Mouse (Mus musculus) embryonic stem cell, embryonic (primary cell): ENCODE measurements around the gene Mea1.

ENCODE experiments used
- CTCF ChIA-PET, 4 experiments: fragments of 300-600 bp in 2 of 4; fragments of 350-600 bp in 2 of 4; sonication (Branson Sonifier 250); formaldehyde crosslinking; loops; one replicate each; lab custom pipeline; 2022; ENCODE audit warnings: inconsistent platforms in 2 of 4; lab: Charles Lee
- POLR2A ChIA-PET, 4 experiments: fragments of 300-600 bp in 2 of 4; fragments of 350-600 bp in 2 of 4; sonication (Branson Sonifier 250); formaldehyde crosslinking; loops; one replicate each; lab custom pipeline; 2022; ENCODE audit warnings: antibody characterized with exemption in 4 of 4, inconsistent platforms in 1 of 4; lab: Charles Lee

The Mea1 gene

DNA sequence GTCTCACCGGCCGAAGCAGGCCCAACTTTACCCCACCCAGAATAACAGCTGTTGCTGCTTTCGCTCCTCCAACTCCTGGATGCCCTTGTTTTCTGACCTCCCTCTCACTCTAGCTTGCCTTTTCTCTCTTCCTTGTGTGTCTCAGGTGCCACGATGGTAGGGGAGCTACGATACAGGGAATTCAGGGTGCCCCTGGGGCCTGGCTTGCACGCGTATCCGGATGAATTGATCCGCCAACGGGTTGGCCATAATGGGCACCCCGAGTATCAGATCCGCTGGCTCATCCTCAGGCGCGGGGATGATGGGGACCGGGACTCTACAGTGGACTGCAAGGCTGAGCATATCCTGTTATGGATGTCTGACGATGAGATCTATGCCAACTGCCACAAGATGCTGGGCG is 27.3 kb upstream of the Mea1 start:
- POLR2A ChIA-PET, result interaction anchor here in 3 of 4 experiments (0.6 to 3.2 kb wide), 25 partner anchors 9 to 683 kb away, joined by 3 to 17 read pairs (median 4); partner anchors contain the start of genes Ppp2r5d (in 2 of the 3), Rrp36 (in 2 of the 3), Klhdc3 (in 1 of the 3) and Mea1 (in 1 of the 3)
- CTCF ChIA-PET, result interaction anchor here (0.6 to 1.8 kb wide), 5 partner anchors 8 to 677 kb away, joined by 3 to 17 read pairs (median 3); no protein-coding TSS in a partner anchor

DNA sequence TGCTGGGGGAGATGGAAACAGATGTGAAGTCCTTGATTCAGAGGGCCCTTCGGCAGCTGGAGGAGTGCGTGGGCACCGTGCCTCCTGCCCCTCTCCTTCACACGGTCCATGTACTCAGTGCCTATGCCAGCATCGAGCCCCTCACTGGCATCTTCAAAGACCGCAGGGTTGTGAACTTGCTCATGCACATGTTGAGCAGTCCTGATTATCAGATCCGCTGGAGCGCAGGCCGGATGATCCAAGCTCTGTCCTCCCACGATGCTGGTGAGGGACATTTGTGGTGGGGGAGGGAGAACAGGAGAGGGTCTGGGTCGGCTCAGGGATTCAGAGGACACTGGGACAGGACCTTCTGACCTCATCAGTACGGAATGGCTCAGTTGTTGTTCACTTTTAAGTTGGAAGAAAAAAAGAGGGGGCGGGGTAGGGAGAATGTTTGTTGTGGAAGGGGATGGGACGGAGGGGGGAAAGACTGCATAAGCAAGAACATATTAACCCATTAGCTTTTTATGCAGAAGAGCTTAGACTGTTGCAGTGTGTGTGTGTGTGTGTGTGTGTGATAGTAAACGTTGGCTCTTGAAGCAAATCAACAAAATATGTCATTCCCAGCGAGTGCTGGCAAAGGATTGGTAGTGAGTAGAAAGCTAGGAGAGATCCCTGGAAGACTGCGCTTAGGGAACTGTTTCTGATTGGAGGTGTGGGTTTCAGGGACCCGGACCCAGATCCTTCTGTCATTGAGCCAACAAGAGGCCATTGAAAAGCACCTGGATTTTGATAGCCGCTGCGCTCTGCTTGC is 26.6 kb upstream of the Mea1 start:
- ChIA-PET POLR2A (interaction anchor here in 3 of 4 experiments (0.6 to 3.2 kb wide), 26 partner anchors 10 to 684 kb away, joined by 3 to 17 read pairs (median 4); partner anchors contain the start of genes Ppp2r5d (in 2 of the 3), Rrp36 (in 2 of the 3), Klhdc3 (in 1 of the 3) and Mea1 (in 1 of the 3)), CTCF (interaction anchor here in 2 of 4 experiments (0.6 to 1.8 kb wide), 4 partner anchors 8 to 676 kb away, joined by 3 to 17 read pairs (median 4); no protein-coding TSS in a partner anchor)

DNA sequence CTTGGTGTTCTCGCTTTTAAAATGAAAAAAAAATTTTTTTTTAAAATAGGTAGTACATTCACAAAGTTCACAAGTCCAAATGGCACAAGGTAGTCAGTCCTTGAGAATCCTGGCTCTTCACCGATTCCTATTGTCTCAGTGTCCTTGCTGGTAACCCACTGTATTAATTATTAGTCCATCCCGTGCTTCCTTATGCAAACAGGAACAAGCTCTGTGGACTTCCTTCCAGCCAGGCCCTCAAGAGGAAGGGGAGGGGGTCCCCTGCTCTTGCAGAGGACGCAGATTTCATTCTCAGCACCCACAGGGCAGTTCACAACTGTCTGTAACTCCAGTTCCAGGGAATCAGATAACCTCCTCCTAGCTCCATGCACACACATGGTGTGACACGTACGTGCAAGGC is 22.5 kb upstream of the Mea1 start:
- ChIA-PET POLR2A (interaction anchor here in 3 of 4 experiments (0.6 to 2.4 kb wide), 9 partner anchors 9 to 118 kb away, joined by 3 to 13 read pairs (median 6); partner anchors contain the start of gene Mea1 (in 1 of the 3)), CTCF (interaction anchor here in 3 of 4 experiments (0.6 to 1.3 kb wide), 5 partner anchors 19 to 763 kb away, joined by 3 to 13 read pairs (median 3); partner anchors contain the start of gene Tjap1 (in 1 of the 3))

DNA sequence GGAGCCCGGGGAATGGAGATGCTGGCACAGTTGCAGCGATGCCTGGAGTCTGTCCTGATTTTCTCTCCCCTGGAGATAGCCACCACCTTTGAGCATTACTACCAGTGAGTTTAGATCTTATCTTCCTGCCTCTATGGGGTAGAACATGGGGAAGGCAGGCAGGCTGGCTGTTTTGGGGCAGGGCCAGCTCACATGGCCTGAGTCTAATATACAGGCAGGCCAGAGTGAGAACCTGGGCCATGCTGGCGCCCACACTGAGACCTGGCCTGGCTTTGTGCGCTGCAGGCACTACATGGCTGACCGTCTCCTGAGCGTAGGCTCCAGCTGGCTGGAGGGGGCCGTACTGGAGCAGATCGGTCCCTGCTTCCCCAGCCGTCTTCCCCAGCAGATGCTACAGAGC is 17.2 kb upstream of the Mea1 start:
- POLR2A ChIA-PET, result interaction anchor here in 2 of 4 experiments (0.6 to 2.5 kb wide), 5 partner anchors 8 to 197 kb away, joined by 3 to 16 read pairs (median 6); partner anchors contain the start of genes Bicral (in 1 of the 2), Cul7 (in 1 of the 2) and Mea1 (in 1 of the 2)

DNA sequence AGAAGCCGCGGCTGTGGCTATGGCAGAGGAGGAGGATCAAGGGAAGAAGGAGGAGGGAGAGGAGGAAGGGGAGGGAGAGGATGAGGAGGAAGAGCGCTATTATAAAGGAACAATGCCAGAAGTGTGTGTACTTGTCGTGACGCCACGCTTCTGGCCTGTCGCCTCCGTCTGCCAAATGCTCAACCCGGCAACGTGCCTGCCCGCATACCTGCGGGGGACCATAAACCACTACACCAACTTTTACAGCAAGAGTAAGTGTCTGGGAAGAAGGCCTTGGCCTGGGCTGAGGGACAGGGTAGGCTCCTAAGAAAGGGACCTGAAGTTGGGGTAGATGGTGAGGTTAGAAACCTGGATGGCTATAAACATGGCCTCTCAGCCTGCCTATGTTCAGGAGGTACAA is 16.6 kb upstream of the Mea1 start:
- ChIA-PET CTCF (interaction anchor here in 1 of 4 experiments (0.7 kb wide), 1 partner anchor 205 kb away, joined by 3 read pairs; no protein-coding TSS in a partner anchor), POLR2A (interaction anchor here in 3 of 4 experiments (0.6 to 2.4 kb wide), 4 partner anchors 9 to 120 kb away, joined by 3 to 12 read pairs (median 4); partner anchors contain the start of genes Cul7 (in 1 of the 3), Ppp2r5d (in 1 of the 3) and Rpl7l1 (in 1 of the 3))

More for the DNA sequence above, 17.2 kb upstream of the Mea1 start:
- CTCF ChIA-PET, result no interaction called here

DNA sequence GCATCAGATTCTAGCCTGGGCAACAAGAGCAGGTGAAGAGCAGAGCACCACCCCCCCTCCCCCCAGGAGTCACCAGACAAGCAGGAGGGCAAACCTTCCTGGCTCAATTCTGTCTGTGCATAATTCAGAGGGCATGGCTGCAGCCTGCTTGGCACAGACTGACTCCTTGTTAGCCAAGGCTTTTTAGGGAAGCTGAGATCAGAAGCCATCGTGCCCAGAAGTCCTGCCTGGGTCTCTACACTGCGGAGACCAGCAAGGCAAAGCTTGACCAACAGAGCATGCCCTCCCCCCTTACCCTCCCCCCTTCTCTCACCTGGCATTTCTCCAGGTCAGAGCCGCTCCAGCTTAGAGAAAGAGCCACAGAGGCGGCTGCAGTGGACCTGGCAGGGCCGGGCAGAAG is 15.9 kb upstream of the Mea1 start:
- ChIA-PET CTCF (interaction anchor here in 2 of 4 experiments (0.6 kb wide), 3 partner anchors 34 to 291 kb away, joined by 3 to 10 read pairs (median 6); partner anchors contain the start of gene Ptk7 (in 1 of the 2)), POLR2A (interaction anchor here in 2 of 4 experiments (0.6 to 2.4 kb wide), 7 partner anchors 10 to 178 kb away, joined by 3 to 12 read pairs (median 3); partner anchors contain the start of genes Cul7 (in 1 of the 2) and Ppp2r5d (in 1 of the 2))

DNA sequence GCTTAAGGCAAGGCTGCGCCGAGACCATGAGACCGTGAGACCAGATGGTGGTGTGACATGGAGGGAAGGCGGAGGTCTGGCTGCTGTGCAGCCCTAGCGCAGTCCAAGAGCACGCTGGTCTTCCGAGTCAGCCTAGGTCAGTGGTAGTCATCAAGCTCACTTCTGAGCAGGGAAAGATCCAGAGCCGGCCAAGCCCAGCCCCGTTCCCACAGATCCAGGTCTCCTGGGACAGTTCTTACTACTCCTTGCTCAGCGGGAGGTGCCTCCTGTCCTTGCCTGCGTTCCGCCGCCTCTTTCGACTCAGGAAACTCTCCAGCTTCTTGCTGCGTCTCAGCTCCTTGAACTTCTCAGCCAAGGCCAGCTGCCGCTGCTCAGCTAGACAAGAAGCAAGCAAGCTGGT is 10.9 kb upstream of the Mea1 start:
- CTCF ChIA-PET, result interaction anchor here (0.5 to 1.6 kb wide), 7 partner anchors 20 to 1765 kb away, joined by 3 to 5 read pairs (median 3); partner anchors contain the start of gene Apobec2 (in 1 of the 4)
- POLR2A ChIA-PET, result interaction anchor here in 3 of 4 experiments (0.9 to 10.4 kb wide), 21 partner anchors 8 to 147 kb away, joined by 3 to 84 read pairs (median 4); partner anchors contain the start of genes Klhdc3 (in 2 of the 3), Mea1 (in 2 of the 3), Cul7 (in 1 of the 3) and Ppp2r5d (in 1 of the 3)

DNA sequence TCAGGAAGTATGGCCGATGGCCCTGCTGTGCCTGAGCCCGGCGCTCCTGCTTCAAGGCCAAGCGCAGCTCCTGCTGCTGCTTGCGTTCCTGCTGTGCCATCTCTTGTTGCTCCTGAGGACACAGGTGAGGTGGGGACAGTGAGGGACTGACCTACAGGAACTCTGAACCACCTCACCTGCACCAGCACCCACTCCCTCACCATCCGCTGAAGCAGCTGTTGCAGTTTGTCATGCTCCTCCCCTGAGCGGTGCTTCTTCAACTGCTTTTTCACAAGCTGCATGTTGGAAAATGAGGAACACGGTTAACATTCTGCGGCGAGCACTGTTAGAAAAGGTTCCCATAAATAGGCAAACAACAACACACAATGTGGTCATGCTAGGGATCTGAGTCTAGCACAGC is 8.7 kb upstream of the Mea1 start:
- POLR2A ChIA-PET, result interaction anchor here in 3 of 4 experiments (0.6 to 10.4 kb wide), 8 partner anchors 9 to 117 kb away, joined by 3 to 84 read pairs (median 9); partner anchors contain the start of genes Klhdc3 (in 2 of the 3), Mea1 (in 2 of the 3) and 2310039H08Rik (in 1 of the 3)
- CTCF ChIA-PET, result interaction anchor here in 3 of 4 experiments (0.6 to 1.9 kb wide), 5 partner anchors 13 to 298 kb away, joined by 3 to 6 read pairs (median 3); no protein-coding TSS in a partner anchor

DNA sequence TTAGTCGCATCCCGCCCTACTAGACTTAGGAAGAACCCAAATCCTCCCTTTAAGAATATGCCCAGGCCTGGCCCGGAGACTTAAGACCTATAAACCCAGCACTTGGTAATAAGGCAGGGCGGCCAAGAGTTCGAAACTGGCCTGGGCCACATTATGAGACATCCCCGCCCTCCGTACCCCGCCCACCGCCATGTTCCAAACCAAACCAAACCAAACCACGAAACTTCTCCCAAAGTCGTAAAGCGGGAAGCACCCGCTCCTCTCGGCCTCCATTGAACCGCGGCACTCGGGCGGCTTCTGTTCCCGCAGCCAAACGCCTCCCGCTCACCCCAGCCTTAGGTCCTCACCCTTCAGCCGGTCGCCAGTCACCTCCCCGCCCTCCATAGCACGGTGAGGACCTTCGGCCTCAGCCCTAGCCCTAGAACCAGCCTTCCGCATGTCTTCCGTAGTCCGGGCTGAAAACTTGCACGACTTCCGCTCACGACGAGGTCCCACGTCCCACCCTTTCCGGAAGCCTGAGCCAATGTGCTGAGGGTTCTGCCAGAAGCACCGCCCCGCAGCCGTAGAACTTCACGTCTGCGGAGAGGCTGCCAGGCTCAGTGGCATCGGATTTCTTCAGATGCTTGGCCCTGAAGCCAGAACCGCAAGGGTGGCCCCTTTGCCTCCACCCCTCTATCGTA is 4.6 kb upstream of the Mea1 start, which contains the start of gene Rrp36:
Rrp36 (minus strand) TSS at position 503 of the 680 bp plus-strand sequence.
- ChIA-PET CTCF (interaction anchor here in 3 of 4 experiments (0.5 to 1.5 kb wide), 9 partner anchors 9 to 234 kb away, joined by 3 to 5 read pairs (median 3); partner anchors contain the start of gene Ppp2r5d (in 1 of the 3)), POLR2A (interaction anchor here in 3 of 4 experiments (0.6 to 10.4 kb wide), 43 partner anchors 8 to 846 kb away, joined by 3 to 84 read pairs (median 4); partner anchors contain the start of genes Cnpy3 (in 2 of the 3), Cul7 (in 2 of the 3), Ppp2r5d (in 2 of the 3) and Klc4 (in 1 of the 3))

DNA sequence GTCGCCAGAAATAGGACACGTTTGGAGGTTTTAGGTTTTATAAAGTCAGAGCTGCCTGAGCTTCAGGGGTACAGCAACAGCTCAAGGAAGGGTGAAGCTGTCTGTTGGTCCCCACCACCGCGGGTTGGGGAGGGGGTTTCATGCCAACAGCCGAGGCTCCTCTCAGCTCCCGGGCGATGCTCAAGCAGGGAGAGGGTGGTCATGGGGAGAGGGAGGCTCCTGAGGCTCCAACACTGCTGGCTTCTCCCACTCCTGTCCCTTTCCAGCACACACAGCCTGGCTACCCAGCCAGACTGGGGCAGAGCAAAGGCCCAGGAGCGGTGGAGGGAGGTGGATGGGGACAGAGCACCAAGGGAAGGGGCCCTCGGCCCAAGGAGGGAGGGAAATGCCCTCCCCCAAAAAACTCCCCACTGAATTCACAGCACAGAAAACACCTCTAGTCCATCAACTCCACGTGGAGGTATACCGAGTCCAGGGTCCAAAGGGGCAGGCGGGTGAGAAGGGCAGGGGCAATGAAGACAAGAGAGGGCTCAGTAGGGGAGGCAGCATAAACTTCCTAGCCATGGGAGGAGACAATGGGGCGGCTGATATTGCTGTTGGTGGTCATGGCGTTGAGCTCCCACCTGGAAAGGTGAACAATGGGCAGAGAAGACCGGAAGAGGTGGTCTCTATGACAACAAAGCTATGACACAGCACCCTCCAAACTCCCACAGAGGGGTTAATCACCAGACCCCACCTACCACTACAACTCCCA is 3.9 kb upstream of the Mea1 start:
- CTCF ChIA-PET, result interaction anchor here in 2 of 4 experiments (0.6 to 1.5 kb wide), 6 partner anchors 8 to 126 kb away, joined by 3 to 5 read pairs (median 4); no protein-coding TSS in a partner anchor
- POLR2A ChIA-PET, result interaction anchor here in 3 of 4 experiments (0.6 to 3.0 kb wide), 39 partner anchors 8 to 846 kb away, joined by 3 to 26 read pairs (median 4); partner anchors contain the start of genes Cnpy3 (in 2 of the 3), Cul7 (in 2 of the 3), Ppp2r5d (in 2 of the 3) and Klc4 (in 1 of the 3)

DNA sequence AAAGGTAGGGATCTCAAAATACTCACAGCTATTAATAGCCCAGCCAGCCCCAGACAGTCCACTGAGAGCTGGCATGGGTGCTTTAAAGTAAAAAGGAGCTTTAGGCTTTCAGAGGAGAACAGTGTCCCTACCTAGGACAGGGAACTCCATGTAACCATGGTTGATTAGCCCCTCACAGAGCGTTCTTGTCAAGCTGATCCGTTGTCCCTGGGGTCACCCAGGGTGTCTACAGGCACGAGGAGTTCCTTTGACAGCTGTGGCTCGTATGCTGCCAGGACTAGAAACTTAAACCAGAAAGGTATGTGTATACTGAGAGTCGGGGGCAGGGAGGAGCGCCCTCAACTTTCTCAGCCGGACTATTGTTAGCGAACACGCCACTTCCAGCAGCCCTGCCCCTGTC is 318 bp downstream of the Mea1 start:
- ChIA-PET CTCF (interaction anchor here in 3 of 4 experiments (0.5 to 1.0 kb wide), 10 partner anchors 10 to 292 kb away, joined by 3 to 7 read pairs (median 4); partner anchors contain the start of gene Ppp2r5d (in 1 of the 3)), POLR2A (interaction anchor here (0.6 to 11.8 kb wide), 23 partner anchors 10 to 1298 kb away, joined by 3 to 197 read pairs (median 4); partner anchors contain the start of genes Ppp2r5d (in 2 of the 4), Ptk7 (in 1 of the 4) and Tbcc (in 1 of the 4))

DNA sequence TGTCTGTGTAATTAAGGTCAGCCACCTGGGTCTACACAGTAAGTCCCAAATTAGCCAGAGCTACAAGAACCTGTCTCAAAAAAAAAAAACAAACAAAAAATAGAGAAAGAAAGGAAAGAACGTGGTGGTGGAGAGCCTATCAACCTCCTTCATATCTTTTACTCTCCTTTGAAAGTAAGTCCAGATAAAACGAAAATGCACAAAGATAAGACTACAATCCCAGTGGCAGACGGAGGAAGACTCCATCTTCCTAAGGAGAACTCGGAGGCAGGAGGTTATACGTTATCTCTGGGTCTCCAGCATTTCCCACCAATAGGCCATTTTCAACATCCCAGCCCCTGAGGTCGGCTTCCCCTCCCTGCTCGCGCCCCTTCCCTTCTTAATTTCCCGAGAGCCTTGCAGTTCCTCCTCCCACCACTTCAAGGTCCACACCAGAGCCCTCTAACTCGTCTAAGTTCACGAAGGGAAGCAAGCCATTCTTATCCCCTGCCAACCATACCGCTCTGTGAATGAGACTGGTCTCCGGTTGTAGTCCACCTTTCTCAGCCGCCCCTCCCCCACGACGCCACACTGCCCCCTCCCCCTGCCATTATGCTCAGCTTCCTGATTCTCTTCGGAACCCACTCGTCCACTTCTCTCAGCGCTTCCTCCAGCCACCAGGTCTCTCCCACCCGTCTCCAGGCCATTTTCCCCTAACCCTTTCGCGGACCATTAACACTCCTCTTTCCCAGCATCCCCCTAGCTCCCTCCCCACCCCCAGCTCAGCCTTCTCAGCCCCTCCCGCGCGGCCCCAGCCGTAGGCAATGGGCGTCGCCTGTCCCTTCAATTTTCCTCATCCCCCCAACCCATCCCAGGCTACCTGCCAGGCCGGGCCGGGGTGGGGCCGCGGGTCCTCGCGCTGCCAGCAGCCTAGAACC is 1.5 kb downstream of the Mea1 start:
- CTCF ChIA-PET, result interaction anchor here in 2 of 4 experiments (0.5 to 1.1 kb wide), 11 partner anchors 15 to 922 kb away, joined by 3 to 18 read pairs (median 4); partner anchors contain the start of genes Klc4 (in 1 of the 2) and Mrpl2 (in 1 of the 2)
- POLR2A ChIA-PET, result interaction anchor here in 3 of 4 experiments (0.6 to 11.8 kb wide), 42 partner anchors 9 to 1107 kb away, joined by 3 to 197 read pairs (median 4); partner anchors contain the start of genes Ppp2r5d (in 3 of the 3), Ptk7 (in 2 of the 3), Cnpy3 (in 1 of the 3) and Hsp90ab1 (in 1 of the 3)

DNA sequence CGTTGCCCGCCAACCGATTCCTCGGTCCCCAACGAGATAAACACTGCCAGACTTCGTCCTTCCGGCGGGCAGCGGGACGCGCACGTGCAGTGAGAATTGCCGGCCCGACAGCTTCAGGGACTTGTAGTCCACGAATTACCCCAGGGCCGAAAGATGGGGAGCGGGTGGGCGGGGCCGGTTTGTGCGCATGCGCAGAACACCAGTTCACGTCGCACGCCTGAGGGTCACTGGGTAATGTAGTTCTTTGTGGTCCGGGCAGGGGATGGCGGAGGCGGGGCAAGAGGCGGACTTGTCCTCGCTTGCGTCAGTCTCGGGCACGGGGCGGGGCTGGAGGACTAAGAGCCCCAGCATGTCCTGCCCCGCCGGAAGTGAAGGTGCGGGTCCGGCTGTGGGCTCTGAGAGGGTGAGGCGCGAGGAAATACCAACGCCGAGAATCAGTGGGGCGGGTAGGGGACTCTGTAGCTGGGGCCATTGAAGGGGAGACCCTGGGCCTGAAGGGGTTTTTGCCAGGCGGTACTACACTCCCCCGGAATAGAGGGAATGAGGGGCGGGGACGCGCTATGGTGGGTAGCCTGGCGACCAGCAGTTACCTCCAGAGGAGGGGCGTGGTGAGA is 2.3 kb downstream of the Mea1 start, which contains the start of gene Klhdc3:
Klhdc3 (minus strand) TSS at position 155 of the 614 bp plus-strand sequence.
- ChIA-PET CTCF (interaction anchor here in 2 of 4 experiments (0.6 to 1.1 kb wide), 10 partner anchors 14 to 921 kb away, joined by 3 to 18 read pairs (median 4); partner anchors contain the start of genes Klc4 (in 1 of the 2) and Mrpl2 (in 1 of the 2)), POLR2A (interaction anchor here in 3 of 4 experiments (0.6 to 11.8 kb wide), 37 partner anchors 10 to 1108 kb away, joined by 3 to 197 read pairs (median 4); partner anchors contain the start of genes Ppp2r5d (in 3 of the 3), Cnpy3 (in 1 of the 3), Hsp90ab1 (in 1 of the 3) and Klc4 (in 1 of the 3))
